Mouse (Mus musculus): ENCODE data around the gene Elovl3.

DNA sequence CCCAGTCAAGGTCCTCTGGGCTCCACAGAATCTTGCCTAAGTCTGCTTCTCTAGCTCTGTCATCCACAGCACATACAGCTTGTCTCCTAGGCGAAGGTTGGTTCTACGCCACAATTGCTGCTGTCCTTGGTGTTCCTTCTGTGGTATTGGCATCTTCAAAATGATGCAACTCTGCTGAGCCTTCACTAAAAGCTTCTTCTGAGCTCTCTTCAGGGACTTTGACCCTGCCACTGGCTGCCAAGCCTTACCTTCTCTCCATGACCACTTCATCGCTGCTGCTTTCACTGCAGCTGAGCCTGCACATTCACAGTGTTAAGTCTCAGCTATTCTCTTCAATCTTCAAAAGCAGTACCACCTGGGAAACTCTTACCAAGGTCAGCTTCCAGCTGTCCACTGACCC lies 50.5 kb downstream of the Elovl3 start:
- TF ChIP-seq CTCF (IDR thresholded peaks at IDR 0.05; ENCODE audit: low read depth, low read length): no peak
- TF ChIP-seq POLR2A (IDR thresholded peaks at IDR 0.05; ENCODE audit: borderline replicate concordance, low read depth, low read length): no peak

Measured in bone marrow macrophage, adult 2 months (primary cell).